Mouse (Mus musculus) spleen, adult 18-20 months (tissue): Measurements from ENCODE around the gene Lrrc4.

ENCODE experiments used
- DNase-seq, 2 experiments: peaks; one replicate each; pipeline ENCODE4 v3.0.0; 2022; ENCODE audit warnings: mixed read lengths in 2 of 2

Gene Lrrc4

GRCm38 (mm10) chr6:28822296-28822695 is 9.3 kb downstream of the Lrrc4 start:
- no peak for DNase-seq

GRCm38 (mm10) chr6:28819509-28820358 is 11.8 kb downstream of the Lrrc4 start:
- no peak for DNase-seq

- DNase-seq: no peak
Measured at GRCm38 (mm10) chr6:28817039-28817438, 14.5 kb downstream of the Lrrc4 start.

GRCm38 (mm10) chr6:28814895-28815294 is 16.7 kb downstream of the Lrrc4 start:
- DNase-seq: no peak

- DNase-seq: no peak
Measured at GRCm38 (mm10) chr6:28813057-28813456, 18.5 kb downstream of the Lrrc4 start.

GRCm38 (mm10) chr6:28804751-28805150 is 26.8 kb downstream of the Lrrc4 start:
- DNase-seq: no peak

- DNase-seq: no peak
Measured at GRCm38 (mm10) chr6:28803678-28804279, 27.8 kb downstream of the Lrrc4 start.

- DNase-seq: no peak
Measured at GRCm38 (mm10) chr6:28800976-28801375, 30.6 kb downstream of the Lrrc4 start.

- no peak for DNase-seq
Measured at GRCm38 (mm10) chr6:28799818-28800217, 31.7 kb downstream of the Lrrc4 start.

GRCm38 (mm10) chr6:28795792-28796515 is 35.6 kb downstream of the Lrrc4 start:
- no peak for DNase-seq

- DNase-seq: no peak
Measured at GRCm38 (mm10) chr6:28795380-28795779, 36.2 kb downstream of the Lrrc4 start.

GRCm38 (mm10) chr6:28791809-28792208 is 39.7 kb downstream of the Lrrc4 start:
- no peak for DNase-seq

- DNase-seq: no peak
Measured at GRCm38 (mm10) chr6:28791183-28791582, 40.4 kb downstream of the Lrrc4 start.

GRCm38 (mm10) chr6:28789685-28790084 is 41.9 kb downstream of the Lrrc4 start:
- DNase-seq: no peak

- DNase-seq: no peak
Measured at GRCm38 (mm10) chr6:28787133-28787532, 44.4 kb downstream of the Lrrc4 start.

- DNase-seq: no peak
Measured at GRCm38 (mm10) chr6:28785770-28786169, 45.8 kb downstream of the Lrrc4 start.

GRCm38 (mm10) chr6:28783953-28784352 is 47.6 kb downstream of the Lrrc4 start:
- no peak for DNase-seq

- DNase-seq: no peak
Measured at GRCm38 (mm10) chr6:28783082-28783647, 48.4 kb downstream of the Lrrc4 start.

- no peak for DNase-seq
Measured at GRCm38 (mm10) chr6:28781696-28782095, 49.9 kb downstream of the Lrrc4 start.

GRCm38 (mm10) chr6:28771331-28771730 is 60.2 kb downstream of the Lrrc4 start:
- no peak for DNase-seq

- DNase-seq: no peak
Measured at GRCm38 (mm10) chr6:28767891-28768481, 63.6 kb downstream of the Lrrc4 start.

- DNase-seq: no peak
Measured at GRCm38 (mm10) chr6:28766622-28767021, 64.9 kb downstream of the Lrrc4 start.
